Mouse (Mus musculus) hematopoietic multipotent progenitor cell, adult 10-12 weeks (in vitro differentiated cells): ENCODE data around the gene Sipa1l2. TPM values are rescaled to one million over a fixed set of nuclear protein-coding genes. Genes with fewer than 3 reads are reported as not detected.

ENCODE experiments used
- polyA plus RNA-seq: library from polyadenylated mRNA; stranded (reverse); fragments of >175 nt; gene quantifications from 2 replicates; pipeline ENCODE4 v1.2.3, GENCODE M21; 2012; ENCODE audit warnings: low replicate concordance

The Sipa1l2 gene
- polyA plus RNA-seq = 6.2 and 7.4 TPM in 2 replicates

GRCm38 (mm10) chr8:125569533-125570365, at the start of gene Sipa1l2:
TSS of gene Sipa1l2 (minus strand) at chr8:125569808.

Other genes with a start within 250 kb of the Sipa1l2 start
- 0.81 and 1.8 TPM in 2 replicates for gene Map10, start 100.0 kb upstream of the Sipa1l2 start, polyA plus RNA-seq
- gene Ntpcr, start 160.2 kb upstream of the Sipa1l2 start, polyA plus RNA-seq = 12.6 and 14.4 TPM in 2 replicates